Mouse (Mus musculus) olfactory bulb, adult 2 months (tissue): ENCODE results near the gene Ddx5.

Experiments used
- CTCF ChIP-seq: fragments of 200-500 bp; IDR thresholded peaks from 2 replicates; pipeline ENCODE4 v1.5.1; 2012; ENCODE audit warnings: low read depth, mild to moderate bottlenecking, low read length, moderate library complexity; ENCODE audit not compliant: insufficient read depth
- POLR2A ChIP-seq: fragments of 200-500 bp; IDR thresholded peaks from 2 replicates; pipeline ENCODE4 v1.6.1; 2012; ENCODE audit warnings: mild to moderate bottlenecking, low read depth, low read length, moderate library complexity; ENCODE audit not compliant: insufficient read depth

DNA sequence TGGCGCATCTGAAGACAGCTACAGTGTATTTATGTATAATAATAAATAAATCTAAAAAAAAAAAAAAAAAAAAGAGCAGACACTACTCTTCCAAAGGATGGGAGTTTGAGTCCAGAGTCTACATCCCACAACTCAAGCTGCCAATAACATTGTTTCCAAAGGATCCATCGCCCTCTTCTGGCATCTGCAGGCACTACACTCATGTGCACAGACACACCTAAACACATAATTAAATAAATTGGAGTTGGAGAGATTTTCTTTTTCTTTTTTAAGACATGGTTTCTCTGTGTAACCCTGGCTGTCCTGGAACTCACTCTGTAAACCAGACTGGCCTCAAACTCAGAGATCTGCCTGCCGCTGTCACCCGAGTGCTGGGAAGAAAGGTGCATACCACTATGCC, 21.5 kb downstream of the Ddx5 start:
- no peak for TF ChIP-seq CTCF
- TF ChIP-seq POLR2A = no peak
